8 mouse cellular contexts compared by ENCODE assay signal in genomic region chr7:19271238-19272172, GRCm38 (mm10). TPM values are rescaled to one million over a fixed set of nuclear protein-coding genes. Genes with fewer than 3 reads are reported as not detected.
DNase-seq lines count a peak whose midpoint lies in the region; ATAC-seq lines count a peak whose summit lies in the region.

TSS of gene Vasp (minus strand) at chr7:19271817.

- H3K9me3 ChIP-seq in intestine, embryonic 14.5 days (ENCODE audit: control insufficient read depth, low read length), result no peaks in the 10 kb centered on the region

- peak within 1 kb of the TSS; percentile 90 for H3K9ac ChIP-seq in intestine, embryonic 14.5 days (ENCODE audit: low read length)

- H3K36me3 ChIP-seq in intestine, embryonic 14.5 days (ENCODE audit: control insufficient read depth, insufficient read depth, low read length), result peaks cover 13% of the 10 kb centered on the region; the same call in 1 of the 2 replicates

- H3K27me3 ChIP-seq in intestine, embryonic 14.5 days (replicated peaks; ENCODE audit: control insufficient read depth, insufficient read depth, low read length), result no peaks in the 10 kb centered on the region

- peak within 1 kb of the TSS; percentile 88 for H3K4me3 ChIP-seq in intestine, embryonic 14.5 days (ENCODE audit: low read depth, low read length)

- peak; percentile 75 for ATAC-seq in intestine, embryonic 14.5 days (replicated peaks; ENCODE audit: low FRiP score, low TSS enrichment, low read depth)
- peak; percentile 78 for ATAC-seq in megakaryocyte-erythroid progenitor cell, adult 5-6 weeks (replicated peaks; ENCODE audit: low FRiP score, low TSS enrichment, poor library complexity, severe bottlenecking)

- H3K4me1 ChIP-seq in intestine, embryonic 14.5 days (replicated peaks; ENCODE audit: control insufficient read depth, insufficient read depth, low read length), result peaks cover 23% of the 10 kb centered on the region

- H3K27ac ChIP-seq in intestine, embryonic 14.5 days (ENCODE audit: low read depth), result peak within 1 kb of the TSS; percentile 93

- peak; percentile 92 for DNase-seq in adrenal gland, adult 2 months
- peak; percentile 93 for DNase-seq in embryo, embryonic 11 days
- DNase-seq in gastrocnemius, postnatal 25 days, result peak; percentile 77
- peak; percentile 89 for DNase-seq in intestine, embryonic 14.5 days (ENCODE audit: low spot score)
- peak; percentile 75 to 87 for DNase-seq in left cerebral cortex, postnatal 14 days (ENCODE audit: low spot score in 2 of 2)
- DNase-seq in right cerebral cortex, postnatal 25 days, result peak; percentile 87
- peak; percentile 86 to 88 for DNase-seq in urinary bladder, postnatal 36 days (ENCODE audit: low spot score in 2 of 2)

- peak within 1 kb of the TSS; percentile 96 for H3K4me2 ChIP-seq in intestine, embryonic 14.5 days (ENCODE audit: low read length)

- intact Hi-C loops in left cerebral cortex, postnatal 14 days (cut with DNase I), result no loop called here

- under 1% methylated on average over 57 of the region's 62 CpGs for WGBS in intestine, embryonic 14.5 days

RNA-seq across cellular contexts. Expression of gene Vasp, which starts in this region (rescaled TPM):
- 10 to 100 TPM; 45.8 to 55.8 TPM for total RNA-seq in adrenal gland, adult 2 months (2021)
- 136 and 143 TPM in 2 replicates for polyA plus RNA-seq in adrenal gland, adult 2 months (2012; rRNA removed)
- 10 to 100 TPM; 16.3 to 18.0 TPM for total RNA-seq in gastrocnemius, postnatal 25 days (2021)
- polyA plus RNA-seq in intestine, embryonic 14.5 days (2014; fragmentation: Nextera tagmentation; extraction: Ambion mirVana), result 78.5 and 79.2 TPM in 2 replicates
- 10 to 100 TPM; 18.4 to 21.1 TPM for total RNA-seq in left cerebral cortex, postnatal 14 days (2021)
- total RNA-seq in megakaryocyte-erythroid progenitor cell, adult 5-6 weeks (2014; fragmentation: Nextera tagmentation), result 19.3 and 34.8 TPM in 2 replicates
- total RNA-seq in megakaryocyte-erythroid progenitor cell, adult 5-6 weeks (2017), result 27.9 and 53.7 TPM in 2 replicates

Comparison
In these comparisons a context has a peak if more than half of its experiments do, and no peak if none do; other contexts are left out.
1. Peak in every context shown above with its lines: DNase-seq, ATAC-seq, H3K4me3 ChIP-seq and H3K27ac ChIP-seq.